9 mouse cellular contexts compared by ENCODE assay signal in genomic region chr17:70521971-70522370, GRCm38 (mm10).
A peak's percentile ranks its signal among the peaks of the same experiment; 100 is the strongest.
DNase-seq lines count a peak whose midpoint lies in the region; ATAC-seq lines count a peak whose summit lies in the region.
"Had no signal": no experiment of that assay in that cellular context is flagged by ENCODE, and none has a peak within 500 bp of the region (broad histone marks: within the 10 kb centered on the region; RNA-seq: fewer than 3 reads in every experiment).

No protein-coding gene starts in this region.

- WGBS in heart, embryonic 14.5 days, result 42% methylated on average over 11 of the region's 11 CpGs
- 42% methylated on average over 11 of the region's 11 CpGs for WGBS in forebrain, embryonic 13.5 days

- no peak overlapping the region for H3K27ac ChIP-seq in heart, embryonic 14.5 days (replicated peaks in 1 of 2; ENCODE audit: control insufficient read depth in 1 of 2, insufficient read depth in 1 of 2, low read depth in 2 of 2, low read length in 2 of 2)
- H3K27ac ChIP-seq in forebrain, embryonic 13.5 days, result no peak overlapping the region
- H3K27ac ChIP-seq: midbrain, embryonic 12.5 days had no signal

- intact Hi-C loops in left cerebral cortex, postnatal 4 days (cut with DNase I), result loop anchor here (5.0 to 10.0 kb wide), 2 partner anchors 90 to 163 kb away; no protein-coding TSS in a partner anchor

- H3K4me3 ChIP-seq in heart, embryonic 14.5 days (ENCODE audit: control insufficient read depth in 1 of 2, insufficient read depth in 1 of 2, low read depth in 1 of 2, low read length in 2 of 2), result no peak overlapping the region
- H3K4me3 ChIP-seq in forebrain, embryonic 13.5 days, result no peak overlapping the region
- H3K4me3 ChIP-seq: midbrain, embryonic 12.5 days had no signal

- peak overlapping the region; percentile 24; the same call in 1 of the 2 replicates for H3K4me2 ChIP-seq in heart, embryonic 14.5 days (ENCODE audit: low read length)
- peak overlapping the region; percentile 35 for H3K4me2 ChIP-seq in forebrain, embryonic 13.5 days
- H3K4me2 ChIP-seq: midbrain, embryonic 12.5 days had no signal

- DNase-seq in heart, adult 9 months (ENCODE audit: low spot score in 2 of 2), result no peak
- DNase-seq in brain, embryonic 18.5 days (ENCODE audit: low read depth, low spot score), result peak; percentile 42
- DNase-seq in left cerebral cortex, postnatal 4 days, result peak; percentile 41
- DNase-seq in thymus, postnatal 4 days, result no peak
- DNase-seq in spleen, postnatal 10 days (ENCODE audit: low spot score in 2 of 2), result no peak
- no peak for DNase-seq in adrenal gland, postnatal 4 days (ENCODE audit: low spot score in 2 of 2)

- 0 out of 2 replicates have a peak, but pooled peaks cover 3% of the 10 kb centered on the region for H3K9me3 ChIP-seq in heart, embryonic 14.5 days (ENCODE audit: control insufficient read depth, low read length)
- H3K9me3 ChIP-seq in forebrain, embryonic 13.5 days (replicated peaks), result no peaks in the 10 kb centered on the region
- H3K9me3 ChIP-seq: midbrain, embryonic 12.5 days had no signal

- no peaks in the 10 kb centered on the region for H3K4me1 ChIP-seq in heart, embryonic 14.5 days (ENCODE audit: control insufficient read depth in 2 of 2, insufficient read depth in 2 of 2, low read length in 2 of 2)
- H3K4me1 ChIP-seq in forebrain, embryonic 13.5 days, result no peaks in the 10 kb centered on the region
- H3K4me1 ChIP-seq: midbrain, embryonic 12.5 days had no signal

- no peak for ATAC-seq in heart, embryonic 14.5 days (ENCODE audit: insufficient number of reproducible peaks, insufficient read depth, low FRiP score, low read depth)
- ATAC-seq in forebrain, embryonic 13.5 days, result no peak

- no peak overlapping the region for H3K9ac ChIP-seq in heart, embryonic 14.5 days (ENCODE audit: low read length)
- 0 out of 2 replicates have a peak overlapping the region, but pooled peaks have one; percentile 16 for H3K9ac ChIP-seq in forebrain, embryonic 13.5 days
- H3K9ac ChIP-seq: midbrain, embryonic 12.5 days had no signal

- H3K27me3 ChIP-seq in heart, embryonic 14.5 days (ENCODE audit: control insufficient read depth, insufficient read depth, low read length), result peaks cover 3% of the 10 kb centered on the region; the same call in 1 of the 2 replicates
- no peaks in the 10 kb centered on the region for H3K27me3 ChIP-seq in forebrain, embryonic 13.5 days
- H3K27me3 ChIP-seq: midbrain, embryonic 12.5 days had no signal

- no peaks in the 10 kb centered on the region for H3K36me3 ChIP-seq in heart, embryonic 14.5 days (ENCODE audit: control insufficient read depth, insufficient read depth, low read length)
- H3K36me3 ChIP-seq in forebrain, embryonic 13.5 days (ENCODE audit: poor library complexity, severe bottlenecking), result no peaks in the 10 kb centered on the region
- H3K36me3 ChIP-seq: midbrain, embryonic 12.5 days had no signal

Comparison
In these comparisons a context has a peak if more than half of its experiments do, and no peak if none do; other contexts are left out.
1. DNase-seq: peak in brain, embryonic 18.5 days (single experiment) and left cerebral cortex, postnatal 4 days (single experiment); none in heart, adult 9 months (0 of 2), thymus, postnatal 4 days (single experiment), spleen, postnatal 10 days (0 of 2) and adrenal gland, postnatal 4 days (0 of 2).